Mouse (Mus musculus) adrenal gland, postnatal 36 days (tissue): ENCODE results near the gene Chmp2b. TPM values are rescaled to one million over a fixed set of nuclear protein-coding genes. Genes with fewer than 3 reads are reported as not detected.

Experiments used
- DNase-seq, 2 experiments: peaks; one replicate each; pipeline ENCODE4 v3.0.0; 2021; ENCODE audit warnings: mixed read lengths in 1 of 2
- long read RNA-seq, 2 experiments: library from polyadenylated mRNA; stranded (forward); transcript quantifications; one replicate each; pipeline ENCODE4 v2.0.0; 2021; ENCODE audit warnings: borderline sequencing depth in 2 of 2
- total RNA-seq, 2 experiments: library from RNA; stranded (reverse); gene quantifications; 2 replicates each; pipeline ENCODE4 v1.2.3; 2021

The Chmp2b gene
- 10 to 100 TPM; 53.5 to 62.4 TPM for total RNA-seq
- long read RNA-seq, experiment 1, transcript Chmp2b-201 (6 exons, 1,872 nt), result major isoform, 54 of 56 reads
- long read RNA-seq, experiment 1, partial matches to known transcripts, result 0 of 56 reads
- long read RNA-seq, experiment 1, other reads (novel, unspliced or antisense), result 2 of 56 reads
- long read RNA-seq, experiment 2, transcript Chmp2b-201 (6 exons, 1,872 nt), result major isoform, 26 of 27 reads
- long read RNA-seq, experiment 2, partial matches to known transcripts, result 1 of 27 reads
- long read RNA-seq, experiment 2, other reads (novel, unspliced or antisense), result 0 of 27 reads

GRCm38 (mm10) chr16:65561963-65562863 is at the start of gene Chmp2b:
TSS of gene Chmp2b (minus strand) at chr16:65562726.
- peak; percentile 86 to 88 for DNase-seq

DNA sequence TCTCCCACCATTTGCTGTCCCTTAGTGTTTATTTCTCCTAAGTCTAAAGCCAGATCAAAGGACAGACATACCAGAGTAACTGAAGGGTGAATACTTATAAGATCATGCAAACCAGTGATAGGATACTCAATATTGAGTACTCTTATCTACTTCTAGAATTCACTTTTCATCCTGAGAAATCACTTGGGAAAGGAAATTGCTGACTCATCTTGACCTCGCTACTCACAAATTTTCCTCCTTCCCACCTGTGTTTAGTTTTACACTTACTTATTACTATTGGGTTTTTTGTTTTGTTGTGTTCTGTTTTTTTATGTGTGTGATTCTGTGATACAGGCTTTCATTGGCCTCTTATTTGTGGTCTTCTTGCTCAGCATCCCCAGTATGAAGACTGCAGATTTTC is 49.2 kb upstream of the Chmp2b start:
- no peak for DNase-seq

- DNase-seq, result no peak
These were observed 38.3 kb upstream of the Chmp2b start for GRCm38 (mm10) chr16:65600798-65601197.

- DNase-seq, result no peak
These were observed 23.8 kb upstream of the Chmp2b start for GRCm38 (mm10) chr16:65586111-65586865.

DNA sequence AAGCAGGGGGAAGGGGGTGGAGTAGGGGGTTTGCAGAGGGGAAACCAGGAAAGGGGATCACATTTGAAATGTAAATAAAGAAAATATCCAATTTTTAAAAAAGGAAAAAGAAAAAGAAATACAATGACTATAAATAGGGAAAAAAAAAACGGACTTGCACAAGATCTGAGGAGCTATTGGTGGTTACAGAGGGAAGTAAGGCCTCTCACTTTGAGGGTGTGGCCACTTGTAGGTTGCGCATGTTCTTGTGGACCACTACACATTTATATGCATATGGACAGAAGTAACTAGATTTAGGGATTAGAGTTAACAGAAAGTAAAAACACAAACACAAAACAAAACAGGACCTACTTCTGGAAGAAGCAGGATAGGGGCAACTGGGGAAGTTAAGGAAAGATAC is 23.2 kb upstream of the Chmp2b start:
- no peak for DNase-seq

DNA sequence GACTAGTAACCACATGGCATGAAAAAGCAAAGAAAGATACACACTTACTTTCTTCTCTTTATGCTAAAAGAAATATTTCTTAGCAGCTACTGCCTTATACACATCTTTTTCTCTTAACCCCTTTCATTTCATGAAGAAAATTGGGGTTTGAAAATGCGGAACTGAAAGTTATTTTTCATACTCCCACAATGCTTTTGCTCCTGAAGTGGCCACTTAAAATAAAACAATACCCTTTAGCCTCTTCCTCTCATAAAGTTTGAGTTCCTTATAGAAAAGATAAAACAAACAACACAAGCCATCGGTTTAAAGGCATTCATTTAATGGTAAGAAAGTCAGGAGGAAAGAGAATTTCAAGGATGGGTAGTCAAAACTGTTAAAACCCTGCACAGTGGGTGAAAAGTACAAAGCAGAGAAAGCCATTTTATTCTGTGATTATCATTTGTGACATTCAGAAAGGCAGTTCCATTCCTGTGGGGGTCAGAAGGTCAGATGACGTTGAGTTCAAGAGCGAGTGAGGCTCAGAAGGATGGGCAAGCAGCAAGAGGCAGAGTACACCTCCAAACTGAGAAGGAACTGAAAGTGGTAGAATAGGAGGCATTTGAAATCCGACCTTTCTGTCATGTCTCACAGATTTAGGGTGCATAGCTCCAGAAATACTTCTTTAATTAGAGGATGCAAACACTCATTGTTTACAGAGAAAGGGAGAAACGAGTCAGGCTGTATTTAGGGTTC is 14.9 kb upstream of the Chmp2b start:
- DNase-seq, result no peak

- no peak for DNase-seq
These were observed 6.3 kb upstream of the Chmp2b start for GRCm38 (mm10) chr16:65568853-65569252.

DNA sequence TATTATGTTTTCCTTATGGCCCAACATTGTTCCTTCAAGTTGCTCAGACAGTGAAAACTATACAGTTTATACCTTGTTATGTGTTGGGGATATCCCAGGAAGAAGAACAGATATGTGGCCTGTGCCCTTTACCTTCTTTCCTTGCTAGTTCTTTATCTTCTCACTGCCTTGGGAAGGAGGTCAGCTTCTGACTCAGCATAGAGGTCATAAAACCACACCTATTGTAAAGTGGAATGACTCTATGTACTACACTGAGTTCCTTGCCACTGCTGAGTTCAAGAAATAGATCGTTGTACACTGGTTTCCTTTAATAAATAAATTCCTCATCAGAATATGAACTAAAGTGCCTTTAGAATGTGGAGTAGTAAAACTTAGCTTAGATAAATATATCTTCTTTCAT is 2.4 kb upstream of the Chmp2b start:
- no peak for DNase-seq

DNA sequence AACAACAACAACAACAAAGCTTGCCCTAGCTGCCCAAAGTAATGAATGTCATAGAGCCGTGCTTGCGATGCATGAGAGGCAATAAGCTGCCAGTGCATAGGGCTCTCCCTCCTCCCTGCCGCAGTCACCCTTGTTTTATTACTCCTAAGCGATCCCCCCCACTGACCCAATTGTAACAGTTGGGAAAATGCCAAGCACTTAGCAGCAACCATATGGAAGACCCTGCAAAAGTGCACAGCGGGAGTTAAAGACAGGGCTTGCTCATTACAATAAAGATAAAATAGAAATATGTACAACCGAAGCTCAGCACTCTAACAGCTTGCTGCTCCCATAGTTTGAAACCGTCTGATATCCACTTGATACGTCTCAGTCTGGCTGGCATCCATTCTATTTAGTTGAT is 1.8 kb upstream of the Chmp2b start:
- no peak for DNase-seq

GRCm38 (mm10) chr16:65562864-65563206 is 309 bp upstream of the Chmp2b start:
- peak in 1 of 2 experiments; percentile 6 for DNase-seq

DNA sequence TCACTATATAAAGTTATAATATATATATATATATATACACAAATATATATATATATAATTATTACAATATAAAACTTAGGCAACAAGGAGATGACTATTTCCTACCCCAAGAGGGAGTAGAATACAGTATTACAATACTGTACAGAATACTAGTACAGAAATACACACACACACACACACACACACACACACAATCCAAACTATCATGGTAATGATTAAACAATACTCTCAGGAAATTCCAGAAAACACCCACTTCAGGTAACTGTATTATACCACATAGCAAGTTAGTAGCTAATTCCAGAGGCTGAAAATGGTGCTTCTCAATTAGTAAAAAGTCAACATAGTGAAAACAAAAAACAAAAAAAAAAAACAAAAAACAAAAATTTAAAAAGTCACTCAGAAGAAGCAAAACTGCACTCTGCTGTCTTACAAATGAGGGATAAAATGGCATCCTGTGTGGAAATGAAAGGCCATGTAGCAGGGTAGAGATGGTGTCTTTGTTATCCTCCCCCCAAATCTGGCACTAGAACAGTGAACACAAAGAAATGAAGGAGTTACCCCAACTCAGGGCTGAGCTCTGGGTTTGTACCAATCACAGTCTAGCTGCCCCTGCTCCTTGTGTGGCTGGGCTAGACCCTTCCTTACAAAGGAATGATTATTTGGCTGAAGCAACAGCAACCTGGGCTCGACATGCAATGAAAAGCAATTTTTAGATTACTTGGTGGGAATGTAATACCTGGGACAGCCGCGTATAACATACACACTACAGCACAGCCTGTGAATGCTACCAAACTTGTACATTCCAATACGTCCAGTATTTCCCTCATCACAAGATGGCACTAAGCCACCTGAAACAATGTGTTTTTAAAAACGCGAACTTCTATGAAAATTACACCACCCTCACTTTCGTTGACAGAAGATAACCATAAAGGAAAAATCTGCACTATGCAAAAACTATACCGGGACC is 1.2 kb downstream of the Chmp2b start:
- no peak for DNase-seq

GRCm38 (mm10) chr16:65559591-65559990 is 2.9 kb downstream of the Chmp2b start:
- no peak for DNase-seq

DNA sequence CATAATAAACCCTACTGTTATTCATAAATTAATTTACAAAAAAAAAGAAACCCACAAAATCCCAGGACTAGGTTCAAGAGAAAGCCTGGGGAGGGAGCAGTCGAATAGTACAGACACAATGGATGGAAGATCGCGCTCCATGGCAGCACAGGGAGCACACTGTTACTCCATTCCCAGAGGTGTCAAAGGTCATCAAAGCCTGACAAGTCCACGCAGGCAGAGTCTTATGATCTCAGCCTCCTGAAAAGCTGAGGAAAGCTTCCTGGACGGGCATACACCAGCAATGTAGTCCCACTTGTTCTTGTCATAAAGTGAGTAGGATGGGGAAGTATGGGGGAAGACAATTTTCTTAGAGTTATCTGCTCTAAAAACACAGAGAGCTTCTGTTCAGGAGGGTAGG is 5.2 kb downstream of the Chmp2b start:
- no peak for DNase-seq

- no peak for DNase-seq
These were observed 8.3 kb downstream of the Chmp2b start for GRCm38 (mm10) chr16:65554267-65554666.

DNA sequence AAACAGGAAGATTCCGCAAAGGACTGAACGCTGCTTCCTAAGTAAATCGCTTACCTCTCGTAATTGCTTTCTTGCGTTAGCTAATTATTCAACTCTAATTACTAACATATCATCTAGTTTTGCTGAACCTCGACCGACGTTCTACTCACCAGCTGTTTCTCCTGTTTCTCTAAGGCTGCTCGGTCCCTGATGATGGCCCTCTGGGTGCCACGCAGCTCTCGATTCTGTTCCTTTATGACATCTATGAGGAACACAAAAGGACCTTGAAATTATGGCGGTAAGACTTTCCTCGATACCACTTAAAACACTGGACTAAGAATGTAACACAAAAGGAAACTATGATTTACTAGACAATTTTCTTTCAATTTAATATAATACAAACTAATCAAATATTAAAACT is 11.7 kb downstream of the Chmp2b start:
- no peak for DNase-seq

DNA sequence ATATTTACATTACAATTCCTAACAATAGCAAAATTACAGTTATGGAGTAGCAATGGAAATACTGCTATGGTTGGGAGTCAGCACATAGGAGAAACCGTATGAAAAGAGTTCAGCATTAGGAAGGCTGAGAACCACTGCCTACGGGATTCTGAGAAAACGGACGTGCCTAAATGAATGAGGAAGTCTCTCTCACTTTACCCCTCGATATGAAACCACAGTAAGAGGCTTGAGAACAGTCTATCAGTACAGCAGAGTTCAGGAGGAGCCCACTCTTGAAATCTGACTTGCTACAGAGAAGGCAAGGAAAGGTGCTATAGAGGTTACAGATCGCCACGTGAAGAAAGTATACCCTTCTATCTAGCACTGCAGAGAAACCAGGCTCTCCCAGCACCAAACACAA is 13.6 kb downstream of the Chmp2b start:
- no peak for DNase-seq

DNA sequence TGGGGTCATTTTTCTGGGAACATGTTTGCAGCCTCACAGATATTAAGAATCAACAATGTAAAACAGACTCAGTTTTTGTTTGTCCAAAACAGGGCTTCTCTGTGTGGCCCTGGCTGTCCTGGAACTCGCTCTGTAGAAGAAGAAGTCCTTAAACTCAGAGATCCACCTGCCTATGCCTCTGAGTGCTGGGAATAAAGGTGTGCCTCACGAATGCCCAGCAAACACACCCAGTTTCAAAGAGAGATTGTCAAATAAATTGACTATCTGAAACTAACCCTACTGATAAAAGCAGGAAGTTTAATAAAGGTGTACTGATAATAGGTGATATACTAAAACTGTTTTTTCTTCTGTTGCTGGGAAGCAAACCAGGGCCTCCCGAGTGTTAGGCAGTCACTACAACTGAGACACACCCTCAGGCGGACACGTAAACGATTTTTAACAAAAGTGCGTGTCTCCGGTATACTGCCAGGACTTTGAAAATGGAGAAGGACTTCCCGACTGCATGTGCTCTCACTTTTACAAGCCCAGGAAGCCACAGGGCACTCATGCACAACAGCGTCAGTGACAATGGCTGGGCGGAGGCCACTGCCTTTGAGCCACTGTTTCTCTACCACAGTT is 18.7 kb downstream of the Chmp2b start:
- DNase-seq, result no peak

DNA sequence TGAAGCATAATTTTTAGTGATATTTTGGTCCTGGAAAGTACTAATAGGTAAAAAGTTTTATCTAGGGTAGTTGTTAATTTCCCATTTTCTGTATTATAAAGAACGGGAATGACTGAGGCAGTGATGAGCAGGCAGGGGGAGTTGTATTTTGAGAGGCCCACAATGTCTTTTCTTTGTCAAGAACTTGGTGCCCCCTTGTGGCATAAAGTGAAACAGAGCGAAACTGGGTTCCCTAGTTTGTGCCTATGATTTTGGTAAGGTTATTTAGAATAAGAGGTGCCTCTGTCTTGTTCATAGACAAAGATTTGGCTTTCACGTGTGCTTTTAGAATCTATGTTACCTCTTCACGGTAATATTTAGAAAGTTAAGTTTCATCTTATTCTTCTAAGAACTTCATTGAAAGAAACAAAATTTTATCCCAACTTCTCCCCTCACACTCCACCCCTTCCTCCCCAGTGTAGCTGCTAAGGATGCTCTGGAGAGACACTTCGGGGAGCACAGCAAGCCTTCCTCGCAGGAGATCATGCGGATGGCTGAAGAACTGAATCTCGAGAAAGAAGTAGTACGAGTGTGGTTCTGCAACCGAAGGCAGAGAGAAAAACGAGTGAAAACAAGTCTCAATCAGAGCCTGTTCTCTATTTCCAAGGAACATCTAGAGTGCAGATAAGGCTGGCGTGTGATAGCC is 29.1 kb downstream of the Chmp2b start:
- DNase-seq, result peak; percentile 27 to 37

GRCm38 (mm10) chr16:65531663-65532062 is 30.9 kb downstream of the Chmp2b start:
- no peak for DNase-seq

- DNase-seq, result no peak
These were observed 32.9 kb downstream of the Chmp2b start for GRCm38 (mm10) chr16:65529589-65529988.
